Mouse (Mus musculus) brain, adult 10 weeks (tissue): Measurements from ENCODE around the gene Cep164. TPM values are rescaled to one million over a fixed set of nuclear protein-coding genes. Genes with fewer than 3 reads are reported as not detected.

ENCODE experiments used
- polyA plus RNA-seq: library from polyadenylated mRNA; stranded (reverse); fragments of 350-450 nt; fragmentation: Illumina TruSeq; extraction: RNeasy Lipid Tissue Mini Kit (QIAGEN cat#74804); gene quantifications from one replicate; pipeline ENCODE4 v1.2.3, GENCODE M21; 2015; ENCODE audit warnings: low read depth, low replicate concordance

Gene Cep164
- 6.1 TPM for polyA plus RNA-seq

DNA sequence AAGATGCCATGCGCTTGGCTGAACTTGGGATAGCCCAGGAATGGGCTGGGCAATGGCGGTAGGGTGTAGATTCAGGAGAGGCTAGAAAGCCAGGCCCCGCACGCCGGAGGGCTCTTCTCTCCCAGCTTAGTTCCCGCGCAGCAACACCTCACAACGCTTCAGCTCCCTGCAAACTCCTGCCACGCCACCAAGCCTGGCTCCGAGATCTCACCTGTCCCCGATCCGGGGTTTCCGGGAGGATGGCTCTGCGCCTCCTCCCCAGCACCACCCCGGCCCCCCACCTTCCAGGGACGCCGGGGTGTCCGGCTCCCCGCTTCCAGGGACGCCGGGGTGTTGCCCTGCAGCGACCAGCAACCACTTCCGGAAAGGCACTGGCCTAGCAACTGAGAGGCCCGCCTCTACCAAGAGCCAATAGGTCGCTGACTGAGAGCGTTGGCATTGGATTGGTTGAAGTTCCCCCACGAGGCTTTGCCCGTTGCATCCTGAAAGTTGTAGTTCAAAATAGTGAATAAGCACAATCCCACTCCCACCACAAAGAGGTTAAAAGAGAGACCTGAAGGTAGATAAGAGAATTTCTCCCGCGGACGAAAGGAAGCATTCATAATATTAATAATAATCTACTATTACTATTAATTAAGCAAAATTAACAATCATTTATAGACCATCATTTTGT, at the start of gene Cep164:
Cep164 (minus strand) TSS at position 401 of the 673 bp plus-strand sequence.

DNA sequence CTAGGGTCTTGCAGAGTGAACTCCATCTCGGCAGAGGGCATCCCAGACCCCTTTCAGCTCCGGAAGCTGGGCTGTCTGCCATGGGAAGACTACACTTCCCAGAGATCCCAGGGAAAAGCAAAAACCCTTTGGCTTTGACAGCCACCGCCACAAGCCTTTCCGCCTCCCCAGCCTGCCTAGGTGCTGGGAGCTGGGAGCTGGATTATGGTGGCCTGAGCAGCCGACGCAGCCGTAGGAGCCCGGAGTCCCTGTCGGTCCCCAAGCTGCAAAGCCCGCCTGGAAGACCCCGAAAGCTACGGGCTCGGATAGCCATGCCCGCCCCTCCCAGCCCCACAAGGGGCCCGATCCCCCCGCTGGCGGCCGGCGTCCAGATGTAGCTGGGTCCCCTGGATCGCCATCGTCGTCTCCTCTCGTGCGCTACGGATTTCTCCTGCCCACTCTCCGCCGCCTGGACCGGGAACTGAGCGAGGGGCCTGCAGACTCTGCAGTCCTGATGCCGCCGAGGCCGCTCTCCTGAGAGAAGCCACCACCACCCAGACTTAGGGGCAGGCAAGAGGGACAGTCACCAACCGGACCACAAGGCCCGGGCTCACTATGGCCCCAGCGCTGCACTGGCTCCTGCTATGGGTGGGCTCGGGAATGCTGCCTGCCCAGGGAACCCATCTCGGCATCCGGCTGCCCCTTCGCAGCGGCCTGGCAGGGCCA, 10.1 kb upstream of the Cep164 start, which contains the start of gene Bace1:
Bace1 (plus strand) TSS at position 147 of the 705 bp plus-strand sequence.

Other genes with a start within 250 kb of the Cep164 start
- gene Bace1, start 9.9 kb upstream of the Cep164 start, polyA plus RNA-seq, result 53.5 TPM
- 16.3 TPM for gene Pcsk7, start 77.8 kb upstream of the Cep164 start, polyA plus RNA-seq
- gene Rnf214, start 78.2 kb upstream of the Cep164 start, polyA plus RNA-seq, result 47.3 TPM
- gene Tagln, start 107.4 kb upstream of the Cep164 start, polyA plus RNA-seq, result 25.0 TPM
- gene Sidt2, start 126.6 kb upstream of the Cep164 start, polyA plus RNA-seq, result 57.0 TPM
- gene Pafah1b2, start 184.0 kb upstream of the Cep164 start, polyA plus RNA-seq, result 142 TPM
- 82.3 TPM for gene Sik3, start 184.1 kb upstream of the Cep164 start, polyA plus RNA-seq